Mouse (Mus musculus): ENCODE measurements at regions not wholly inside any gene's neighbourhood (a gene's known extent, or its start where the extent isn't known, plus 50 kb on each side); places are given as distances from the start of the nearest gene placed in this dataset.

GRCm38 (mm10) chr11:86408686-86409579 lies 51.5 kb upstream of the Med13 start:
- peak; percentile 48 for DNase-seq

DNA sequence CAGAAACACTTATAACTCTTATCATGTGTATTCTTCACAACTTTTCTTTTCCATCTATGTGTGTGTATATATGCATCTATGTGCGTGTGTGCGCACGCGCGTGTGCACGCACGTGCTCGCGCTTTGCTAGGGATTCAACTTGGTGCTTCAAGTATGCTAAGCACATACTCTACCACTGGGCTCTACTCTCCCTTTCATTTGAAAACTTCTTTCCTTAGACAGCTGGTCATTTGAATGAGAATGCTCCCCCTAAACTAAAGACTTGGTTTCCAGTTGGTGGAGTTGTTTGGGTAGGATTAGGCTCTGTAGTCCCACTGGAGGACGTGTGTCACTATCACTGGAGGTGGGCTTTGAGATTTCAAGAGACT lies 52.2 kb upstream of the Med13 start:
- no peak for DNase-seq

DNA sequence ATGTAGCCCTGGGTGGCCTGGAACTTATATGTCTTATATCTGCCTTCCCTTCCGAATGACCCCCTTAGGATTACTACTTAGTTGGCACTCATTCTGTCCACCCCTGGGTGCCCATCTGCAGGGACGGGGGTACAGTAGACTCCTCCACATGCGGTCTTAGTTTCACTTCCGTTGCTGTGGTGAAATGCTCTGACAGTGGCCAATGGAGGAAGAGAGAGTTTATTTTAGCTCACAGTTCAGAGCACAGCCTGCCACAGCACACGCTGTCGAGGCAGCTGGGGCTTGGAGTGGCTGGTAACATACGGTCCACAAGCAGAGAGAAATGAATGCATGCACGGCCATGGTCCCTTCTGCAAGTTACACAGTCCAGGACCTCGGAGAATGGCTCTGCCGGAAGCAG lies 53.1 kb upstream of the Med13 start:
- no peak for DNase-seq

DNA sequence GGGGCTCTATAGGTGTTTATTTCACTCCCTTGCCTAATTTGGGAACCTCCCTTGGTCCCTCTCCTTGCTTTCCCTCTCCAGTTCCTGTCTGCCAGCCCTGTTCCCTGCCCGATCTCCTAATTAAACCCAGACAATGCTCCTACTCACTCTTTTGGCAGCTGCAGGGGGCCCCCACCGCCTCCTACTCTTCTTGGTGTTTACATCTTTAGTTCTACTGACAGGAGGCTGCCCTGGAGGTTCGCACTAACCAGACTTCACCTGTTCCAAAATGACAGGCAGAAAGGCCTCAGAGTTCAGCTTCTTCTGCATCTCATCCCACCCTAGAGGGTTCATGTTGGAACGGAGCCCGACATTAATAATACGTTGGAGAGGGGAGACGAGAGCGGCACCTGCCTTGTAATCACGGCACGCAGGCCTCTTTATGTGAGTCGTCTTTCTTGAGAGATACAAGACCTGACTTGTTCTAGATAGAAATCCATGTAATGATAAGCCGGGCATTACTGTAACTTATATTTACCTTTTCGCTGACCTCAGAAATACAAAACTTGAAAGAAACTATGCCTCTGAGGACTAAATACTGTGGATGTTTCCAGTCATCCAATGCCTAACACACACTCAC lies 55.5 kb upstream of the Med13 start:
- no peak for DNase-seq

DNA sequence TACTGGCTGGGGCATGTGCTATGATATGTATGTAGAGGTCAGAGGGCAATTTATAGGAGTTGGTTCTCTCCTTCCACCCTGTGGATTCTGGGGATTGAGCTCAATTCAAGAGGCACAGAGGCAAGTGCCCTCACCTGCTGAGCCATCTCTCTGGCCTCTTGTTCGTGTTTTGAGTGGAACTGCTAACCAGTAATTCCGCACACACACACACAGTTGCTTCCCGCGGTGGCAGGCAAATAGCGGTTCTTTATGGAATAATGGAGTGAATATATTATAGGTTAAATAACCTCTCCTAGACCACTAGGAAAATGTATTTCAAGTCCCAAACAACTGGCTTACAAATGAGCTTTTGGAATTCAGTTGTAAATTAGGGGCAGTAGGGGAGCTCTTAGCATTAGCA lies 59.1 kb upstream of the Med13 start:
- DNase-seq: no peak

GRCm38 (mm10) chr11:86417164-86417563 lies 59.8 kb upstream of the Med13 start:
- no peak for DNase-seq

- no peak for DNase-seq
Measured at GRCm38 (mm10) chr11:86419810-86420483, 62.5 kb upstream of the Med13 start.

- DNase-seq: no peak
Measured at GRCm38 (mm10) chr11:86428926-86429325, 55.5 kb upstream of the Rnft1 start.

- DNase-seq: no peak
Measured at GRCm38 (mm10) chr11:86430287-86430686, 54.2 kb upstream of the Rnft1 start.

- no peak for DNase-seq
Measured at GRCm38 (mm10) chr11:86431550-86431949, 52.9 kb upstream of the Rnft1 start.

DNA sequence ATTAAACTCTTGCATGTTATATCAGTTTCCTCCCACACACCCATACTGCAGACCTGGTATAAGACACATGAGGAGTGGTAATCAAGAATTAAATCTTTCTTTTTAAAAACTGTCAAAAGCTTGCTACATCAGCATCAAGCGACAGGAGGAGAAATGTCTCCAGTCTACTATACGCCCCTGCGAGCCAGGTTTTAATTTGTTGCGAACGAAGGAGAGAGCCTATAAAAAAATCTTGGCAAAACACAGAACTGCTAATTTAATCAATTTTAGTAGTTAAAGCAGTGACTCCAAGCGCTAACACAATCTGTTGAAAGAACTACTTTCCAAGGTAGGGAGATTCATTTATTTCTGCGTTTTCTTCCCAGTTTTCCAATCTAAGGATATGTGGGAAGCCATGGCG lies 50.4 kb upstream of the Rnft1 start:
- DNase-seq: no peak
